8 mouse cellular contexts compared by ENCODE assay signal in the genomic region with DNA sequence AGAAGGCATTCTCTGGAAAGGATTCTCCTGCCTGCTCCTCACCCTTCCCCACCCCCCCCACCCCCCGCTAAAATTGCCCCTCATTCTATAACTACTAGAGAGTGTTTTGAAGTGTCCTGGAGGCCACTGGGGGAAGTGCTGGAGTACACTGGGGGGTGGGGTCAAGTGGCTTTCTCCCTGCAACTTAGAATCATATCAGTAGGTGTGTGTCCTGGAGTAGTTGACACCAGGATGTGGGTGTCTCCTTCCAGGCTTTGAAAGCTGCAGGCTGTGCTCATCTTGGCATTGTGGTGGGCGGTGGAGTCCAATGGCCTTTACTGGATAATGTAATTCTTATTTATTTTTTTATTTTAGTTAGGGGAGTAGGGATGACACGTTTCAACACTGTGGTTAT. TPM values are rescaled to one million over a fixed set of nuclear protein-coding genes. Genes with fewer than 3 reads are reported as not detected.
DNase-seq lines count a peak whose midpoint lies in the region; ATAC-seq and TF ChIP-seq lines count a peak whose summit lies in the region.

No protein-coding gene starts in this region.

- H3K4me1 ChIP-seq in embryonic facial prominence, embryonic 13.5 days = 0 out of 2 replicates have a peak, but pooled peaks cover 6% of the 10 kb centered on the region
- peaks cover 16% of the 10 kb centered on the region for H3K4me1 ChIP-seq in hindbrain, embryonic 10.5 days (replicated peaks)
- H3K4me1 ChIP-seq in liver, embryonic 14.5 days (replicated peaks; ENCODE audit: control insufficient read depth in 2 of 2, insufficient read depth in 2 of 2, low read length in 1 of 2) = peaks cover 0 to 2% of the 10 kb centered on the region in 2 experiments; a peak in 1 of 4 replicates
- H3K4me1 ChIP-seq in small intestine, adult 2 months (ENCODE audit: control insufficient read depth, insufficient read depth, insufficient read length, low read length) = no peaks in the 10 kb centered on the region

- H3K9me3 ChIP-seq in embryonic facial prominence, embryonic 13.5 days = no peaks in the 10 kb centered on the region
- H3K9me3 ChIP-seq in hindbrain, embryonic 10.5 days = no peaks in the 10 kb centered on the region
- no peaks in the 10 kb centered on the region for H3K9me3 ChIP-seq in liver, embryonic 14.5 days (ENCODE audit: control insufficient read depth, low read length)

- no peak for TF ChIP-seq EP300 in liver, embryonic 14.5 days (IDR thresholded peaks at IDR 0.05; ENCODE audit: low read depth)

- TF ChIP-seq CTCF in liver, embryonic 14.5 days (IDR thresholded peaks at IDR 0.05; ENCODE audit: low read depth) = no peak
- no peak for TF ChIP-seq CTCF in small intestine, adult 2 months (IDR thresholded peaks at IDR 0.05; ENCODE audit: extremely low read depth, insufficient read length, insufficient replicate concordance, low read depth, low read length)

- no peak for ATAC-seq in embryonic facial prominence, embryonic 13.5 days (ENCODE audit: insufficient number of reproducible peaks, insufficient read depth, low FRiP score, low TSS enrichment, low read depth)
- peak; percentile 43; the same call in 1 of the 2 replicates for ATAC-seq in liver, embryonic 14.5 days (ENCODE audit: insufficient read depth)
- no peak for ATAC-seq in frontal cortex, adult (ENCODE audit: low TSS enrichment)

- no peaks in the 10 kb centered on the region for H3K36me3 ChIP-seq in embryonic facial prominence, embryonic 13.5 days
- no peaks in the 10 kb centered on the region for H3K36me3 ChIP-seq in hindbrain, embryonic 10.5 days
- H3K36me3 ChIP-seq in liver, embryonic 14.5 days (replicated peaks; ENCODE audit: control insufficient read depth, insufficient read depth, low read depth) = no peaks in the 10 kb centered on the region
- H3K36me3 ChIP-seq in small intestine, adult 2 months (ENCODE audit: control insufficient read depth, insufficient read depth, low read length) = no peaks in the 10 kb centered on the region

- peak overlapping the region; percentile 51 for H3K4me3 ChIP-seq in embryonic facial prominence, embryonic 13.5 days
- peak overlapping the region; percentile 58 for H3K4me3 ChIP-seq in hindbrain, embryonic 10.5 days
- peak overlapping the region in 1 of 2 experiments; percentile 41; a peak in 2 of 4 replicates for H3K4me3 ChIP-seq in liver, embryonic 14.5 days (ENCODE audit: insufficient read depth in 1 of 2, low read depth in 2 of 2, low read length in 2 of 2)
- peak overlapping the region; percentile 55; the same call in 1 of the 2 replicates for H3K4me3 ChIP-seq in small intestine, adult 2 months (ENCODE audit: low read depth, low read length)

- peak overlapping the region; percentile 72 for H3K4me2 ChIP-seq in embryonic facial prominence, embryonic 13.5 days
- H3K4me2 ChIP-seq in liver, embryonic 14.5 days (ENCODE audit: low read depth) = peak overlapping the region; percentile 60

- H3K9ac ChIP-seq in embryonic facial prominence, embryonic 13.5 days = peak overlapping the region; percentile 71
- no peak overlapping the region for H3K9ac ChIP-seq in liver, embryonic 14.5 days (replicated peaks)

- H3K27ac ChIP-seq in embryonic facial prominence, embryonic 13.5 days = no peak overlapping the region
- H3K27ac ChIP-seq in hindbrain, embryonic 10.5 days = peak overlapping the region; percentile 81; the same call in 1 of the 2 replicates
- H3K27ac ChIP-seq in liver, embryonic 14.5 days = no peak overlapping the region
- H3K27ac ChIP-seq in small intestine, adult 2 months (ENCODE audit: insufficient read depth, low read depth, low read length) = no peak overlapping the region; the same call in 1 of the 2 replicates

- DNase-seq in ES-CJ7 (ENCODE audit: low read depth, low spot score) = peak; percentile 12
- no peak for DNase-seq in hindbrain, embryonic 10.5 days (ENCODE audit: low spot score)
- DNase-seq in liver, embryonic 14.5 days (ENCODE audit: low read depth in 3 of 3, low spot score in 3 of 3) = no peak
- DNase-seq in layer of hippocampus, postnatal 10 days (ENCODE audit: low spot score in 2 of 2) = no peak
- DNase-seq in MN1 (ENCODE audit: low spot score) = no peak

- 44% methylated on average over 3 of the region's 3 CpGs for WGBS in embryonic facial prominence, embryonic 13.5 days
- WGBS in hindbrain, embryonic 10.5 days = 49% methylated on average over 3 of the region's 3 CpGs
- 23% methylated on average over 3 of the region's 3 CpGs for WGBS in liver, embryonic 14.5 days (ENCODE audit: insufficient replicate concordance)
- WGBS in small intestine, adult 2 months = 43% methylated on average over 3 of the region's 3 CpGs

- H3K27me3 ChIP-seq in embryonic facial prominence, embryonic 13.5 days = no peaks in the 10 kb centered on the region
- no peaks in the 10 kb centered on the region for H3K27me3 ChIP-seq in hindbrain, embryonic 10.5 days (ENCODE audit: insufficient read depth, poor library complexity, severe bottlenecking)
- H3K27me3 ChIP-seq in liver, embryonic 14.5 days (ENCODE audit: control insufficient read depth, insufficient read depth, low read length) = no peaks in the 10 kb centered on the region
- H3K27me3 ChIP-seq in small intestine, adult 2 months (ENCODE audit: control insufficient read depth, insufficient read depth, low read length) = no peaks in the 10 kb centered on the region

- no peak for TF ChIP-seq POLR2A in small intestine, adult 2 months (IDR thresholded peaks at IDR 0.05; ENCODE audit: low read depth, low read length)

RNA-seq across cellular contexts. Expression of a gene that starts 0.7 kb away (rescaled TPM):
- polyA plus RNA-seq in embryonic facial prominence, embryonic 13.5 days (2015; fragmentation: Nextera tagmentation; extraction: Ambion mirVana) = 6.3 and 7.1 TPM in 2 replicates
- 4.0 and 4.4 TPM in 2 replicates for polyA plus RNA-seq in hindbrain, embryonic 10.5 days (2016; fragmentation: Nextera tagmentation; extraction: Ambion mirVana)
- 0.12 and 0.20 TPM in 2 replicates for polyA plus RNA-seq in liver, embryonic 14.5 days (2012; rRNA removed)
- polyA plus RNA-seq in liver, embryonic 14.5 days (2014; fragmentation: Nextera tagmentation; extraction: Ambion mirVana) = 0.45 and 0.66 TPM in 2 replicates
- polyA plus RNA-seq in small intestine, adult 2 months (2012; rRNA removed) = 0.22 and 0.46 TPM in 2 replicates
- total RNA-seq in layer of hippocampus, postnatal 10 days (2021) = 1 to 10 TPM; 3.0 to 3.8 TPM
